In the genomic region with DNA sequence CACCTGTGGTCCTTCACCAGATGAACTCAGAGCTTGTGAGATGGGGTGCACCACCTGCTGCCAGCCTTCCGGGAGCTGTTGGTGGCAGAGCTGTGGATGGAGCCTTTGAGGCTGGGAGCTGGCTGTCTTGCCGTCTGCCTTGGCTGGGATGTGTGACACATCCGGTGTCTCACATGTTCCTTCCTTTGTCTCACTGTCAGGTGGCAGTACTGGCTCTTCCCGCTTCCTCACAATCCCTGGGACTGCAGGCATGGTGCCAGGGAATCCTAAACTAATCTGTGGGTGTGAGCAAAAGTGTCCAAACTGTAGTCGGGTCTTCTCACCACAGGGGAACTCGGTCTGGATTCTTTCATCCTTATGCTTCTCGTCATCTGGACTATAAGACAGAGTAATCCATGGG, we compare ENCODE assay signal across 16 mouse cellular contexts.
DNase-seq lines count a peak whose midpoint lies in the region; ATAC-seq and TF ChIP-seq lines count a peak whose summit lies in the region.
"Had no signal": no experiment of that assay in that cellular context is flagged by ENCODE, and none has a peak within 500 bp of the region (broad histone marks: within the 10 kb centered on the region; RNA-seq: fewer than 3 reads in every experiment).

No protein-coding gene starts in this region.

- ATAC-seq in midbrain, postnatal 0 days (ENCODE audit: low FRiP score) = no peak
- no peak for ATAC-seq in midbrain, embryonic 13.5 days
- no peak for ATAC-seq in neural tube, embryonic 15.5 days (ENCODE audit: low FRiP score)
- ATAC-seq: forebrain, embryonic 13.5 days; liver, postnatal 0 days had no signal

- no peak overlapping the region for H3K27ac ChIP-seq in midbrain, postnatal 0 days (ENCODE audit: low read depth, low read length)
- H3K27ac ChIP-seq in midbrain, embryonic 13.5 days = no peak overlapping the region
- H3K27ac ChIP-seq in neural tube, embryonic 15.5 days (replicated peaks) = no peak overlapping the region
- H3K27ac ChIP-seq: embryonic facial prominence, embryonic 15.5 days; forebrain, embryonic 13.5 days; hindbrain, embryonic 14.5 days; left cerebral cortex, adult 2 months had no signal

- H3K4me3 ChIP-seq in midbrain, postnatal 0 days (ENCODE audit: low read depth, low read length) = no peak overlapping the region
- H3K4me3 ChIP-seq in midbrain, embryonic 13.5 days (replicated peaks) = no peak overlapping the region
- no peak overlapping the region for H3K4me3 ChIP-seq in neural tube, embryonic 15.5 days (replicated peaks)
- H3K4me3 ChIP-seq: embryonic facial prominence, embryonic 15.5 days; forebrain, embryonic 13.5 days; left cerebral cortex, adult 2 months; myocyte had no signal

- TF ChIP-seq CTCF in midbrain, postnatal 0 days (IDR thresholded peaks at IDR 0.05) = no peak

- H3K9ac ChIP-seq in midbrain, postnatal 0 days (replicated peaks; ENCODE audit: low read length, poor library complexity, severe bottlenecking) = no peak overlapping the region
- H3K9ac ChIP-seq in midbrain, embryonic 13.5 days (replicated peaks) = no peak overlapping the region
- no peak overlapping the region for H3K9ac ChIP-seq in neural tube, embryonic 15.5 days (replicated peaks)
- H3K9ac ChIP-seq: embryonic facial prominence, embryonic 15.5 days; forebrain, embryonic 13.5 days; hindbrain, embryonic 14.5 days; liver, postnatal 0 days had no signal

- peak; percentile 10 for DNase-seq in cerebellum, adult 11-12 months
- no peak for DNase-seq in cerebellum, adult 9-10 months
- DNase-seq in heart, postnatal 4 days = peak; percentile 33
- DNase-seq in heart, adult 9 months (ENCODE audit: low spot score in 2 of 2) = no peak
- DNase-seq in midbrain, postnatal 0 days (ENCODE audit: low spot score) = peak; percentile 21
- DNase-seq in cerebellum, postnatal 14 days = peak; percentile 18 to 25
- DNase-seq: B cell, adult 2 months; kidney, adult 2 months; liver, postnatal 0 days had no signal

- H3K9me3 ChIP-seq in midbrain, postnatal 0 days (ENCODE audit: low read length) = no peaks in the 10 kb centered on the region
- no peaks in the 10 kb centered on the region for H3K9me3 ChIP-seq in midbrain, embryonic 13.5 days
- H3K9me3 ChIP-seq in neural tube, embryonic 15.5 days (replicated peaks) = no peaks in the 10 kb centered on the region
- H3K9me3 ChIP-seq: embryonic facial prominence, embryonic 15.5 days; forebrain, embryonic 13.5 days had no signal

- H3K4me1 ChIP-seq in midbrain, postnatal 0 days (ENCODE audit: insufficient read depth, low read length) = no peaks in the 10 kb centered on the region; the same call in 1 of the 2 replicates
- H3K4me1 ChIP-seq in midbrain, embryonic 13.5 days (replicated peaks) = peaks cover 36% of the 10 kb centered on the region
- peaks cover 23% of the 10 kb centered on the region for H3K4me1 ChIP-seq in neural tube, embryonic 15.5 days

- no peaks in the 10 kb centered on the region for H3K27me3 ChIP-seq in midbrain, postnatal 0 days (ENCODE audit: insufficient read depth, low read length)
- no peaks in the 10 kb centered on the region for H3K27me3 ChIP-seq in midbrain, embryonic 13.5 days
- H3K27me3 ChIP-seq in neural tube, embryonic 15.5 days (replicated peaks) = no peaks in the 10 kb centered on the region
- H3K27me3 ChIP-seq: embryonic facial prominence, embryonic 15.5 days; forebrain, embryonic 13.5 days had no signal

- no peaks in the 10 kb centered on the region for H3K36me3 ChIP-seq in midbrain, postnatal 0 days (ENCODE audit: insufficient read depth, low read length)
- no peaks in the 10 kb centered on the region for H3K36me3 ChIP-seq in midbrain, embryonic 13.5 days
- no peaks in the 10 kb centered on the region for H3K36me3 ChIP-seq in neural tube, embryonic 15.5 days
- H3K36me3 ChIP-seq: embryonic facial prominence, embryonic 15.5 days had no signal

- WGBS in midbrain, postnatal 0 days = 59% methylated on average over 7 of the region's 7 CpGs
- 74% methylated on average over 7 of the region's 7 CpGs for WGBS in midbrain, embryonic 13.5 days
- 70% methylated on average over 7 of the region's 7 CpGs for WGBS in neural tube, embryonic 15.5 days

- no peak overlapping the region for H3K4me2 ChIP-seq in midbrain, postnatal 0 days (ENCODE audit: low read depth, low read length, poor library complexity, severe bottlenecking)
- H3K4me2 ChIP-seq in midbrain, embryonic 13.5 days (replicated peaks) = no peak overlapping the region
- H3K4me2 ChIP-seq in neural tube, embryonic 15.5 days = no peak overlapping the region
- H3K4me2 ChIP-seq: embryonic facial prominence, embryonic 15.5 days; forebrain, embryonic 13.5 days; hindbrain, embryonic 14.5 days had no signal

Comparison
In these comparisons a context has a peak if more than half of its experiments do, and no peak if none do; other contexts are left out.
1. DNase-seq: peak in cerebellum, adult 11-12 months (single experiment), heart, postnatal 4 days (single experiment), midbrain, postnatal 0 days (single experiment) and cerebellum, postnatal 14 days (2 of 2); none in cerebellum, adult 9-10 months (single experiment) and heart, adult 9 months (0 of 2).